15 mouse cellular contexts compared by ENCODE assay signal in the genomic region with DNA sequence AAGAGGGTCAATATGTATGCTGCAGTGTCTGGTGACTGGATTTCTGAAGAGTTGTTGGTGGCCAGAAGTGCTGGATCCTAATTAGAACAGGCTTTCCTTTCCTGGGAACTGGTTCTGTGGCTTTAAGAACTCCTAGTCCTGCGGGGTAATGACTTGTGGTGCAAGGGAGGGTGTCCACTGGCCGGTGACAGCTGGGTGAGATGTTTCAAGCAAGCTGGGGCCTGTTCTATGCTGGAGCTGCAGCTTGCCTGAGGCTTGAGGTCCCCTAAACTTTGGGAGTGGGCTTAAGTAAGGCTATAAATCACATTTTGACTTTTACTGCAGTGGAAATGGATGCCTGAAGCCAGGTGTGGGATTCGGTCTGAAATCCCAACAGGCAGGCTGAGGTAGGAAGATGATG. TPM values are rescaled to one million over a fixed set of nuclear protein-coding genes. Genes with fewer than 3 reads are reported as not detected.
DNase-seq lines count a peak whose midpoint lies in the region; ATAC-seq and TF ChIP-seq lines count a peak whose summit lies in the region.
"Had no signal": no experiment of that assay in that cellular context is flagged by ENCODE, and none has a peak within 500 bp of the region (broad histone marks: within the 10 kb centered on the region; RNA-seq: fewer than 3 reads in every experiment).

No protein-coding gene starts in this region.

- H3K9me3 ChIP-seq in heart, embryonic 12.5 days (replicated peaks), result no peaks in the 10 kb centered on the region
- no peaks in the 10 kb centered on the region for H3K9me3 ChIP-seq in hindbrain, embryonic 14.5 days (ENCODE audit: control insufficient read depth, low read length)
- H3K9me3 ChIP-seq: hindbrain, embryonic 12.5 days; megakaryocyte, embryonic 14.5 days had no signal

- no peak overlapping the region for H3ac ChIP-seq in myocyte (ENCODE audit: control insufficient read depth, insufficient read length)

- peaks cover 6% of the 10 kb centered on the region for H3K27me3 ChIP-seq in liver, adult 2 months (ENCODE audit: control insufficient read depth, insufficient read depth, low read length)
- no peaks in the 10 kb centered on the region for H3K27me3 ChIP-seq in heart, embryonic 12.5 days (replicated peaks)
- H3K27me3 ChIP-seq in myocyte (ENCODE audit: control insufficient read depth, insufficient read depth, insufficient read length), result no peaks in the 10 kb centered on the region
- H3K27me3 ChIP-seq in hindbrain, embryonic 14.5 days (ENCODE audit: control insufficient read depth, insufficient read depth, low read length), result no peaks in the 10 kb centered on the region
- H3K27me3 ChIP-seq: CH12.LX; hindbrain, embryonic 12.5 days had no signal

- WGBS in liver, adult 2 months, result 47% methylated on average over 3 of the region's 3 CpGs
- 47% methylated on average over 3 of the region's 3 CpGs for WGBS in heart, embryonic 12.5 days
- WGBS in hindbrain, embryonic 14.5 days, result 73% methylated on average over 3 of the region's 3 CpGs

- H3K9ac ChIP-seq in liver, adult 2 months (ENCODE audit: low read depth, low read length), result no peak overlapping the region
- no peak overlapping the region for H3K9ac ChIP-seq in heart, embryonic 12.5 days
- no peak overlapping the region for H3K9ac ChIP-seq in hindbrain, embryonic 14.5 days
- H3K9ac ChIP-seq: hindbrain, embryonic 12.5 days had no signal

- TF ChIP-seq POLR2A in liver, adult 2 months (IDR thresholded peaks at IDR 0.05; ENCODE audit: extremely low read depth, insufficient read depth, low read length), result no peak
- TF ChIP-seq POLR2A in myocyte (IDR thresholded peaks at IDR 0.05; ENCODE audit: insufficient read length, low read depth), result no peak

- H3K79me2 ChIP-seq in liver, adult 2 months (ENCODE audit: control insufficient read depth, insufficient read depth, low read length), result no peaks in the 10 kb centered on the region
- no peaks in the 10 kb centered on the region for H3K79me2 ChIP-seq in myocyte (ENCODE audit: control insufficient read depth, insufficient read depth)

- H3K4me2 ChIP-seq in heart, embryonic 12.5 days, result no peak overlapping the region
- no peak overlapping the region for H3K4me2 ChIP-seq in myocyte (ENCODE audit: low read depth)
- no peak overlapping the region for H3K4me2 ChIP-seq in hindbrain, embryonic 14.5 days (replicated peaks)
- H3K4me2 ChIP-seq: hindbrain, embryonic 12.5 days had no signal

- peak; percentile 48 for DNase-seq in liver, adult 2 months (ENCODE audit: extremely low read depth, low read depth, low spot score)
- no peak for DNase-seq in liver
- DNase-seq in kidney, postnatal 4 days, result peak; percentile 48 to 69
- DNase-seq in hindbrain, embryonic 14.5 days (ENCODE audit: low spot score), result no peak
- DNase-seq in frontal cortex, postnatal 10 days (ENCODE audit: low spot score in 2 of 2), result no peak
- DNase-seq in thymus, postnatal 10 days (ENCODE audit: low spot score in 2 of 2), result no peak
- DNase-seq: thymus, postnatal 14 days had no signal

- H3K36me3 ChIP-seq in liver, adult 2 months (ENCODE audit: control insufficient read depth, insufficient read depth, low read length), result no peaks in the 10 kb centered on the region
- peaks cover 77% of the 10 kb centered on the region for H3K36me3 ChIP-seq in heart, embryonic 12.5 days
- peaks cover 37% of the 10 kb centered on the region for H3K36me3 ChIP-seq in myocyte (ENCODE audit: control insufficient read depth, insufficient read depth)
- H3K36me3 ChIP-seq in hindbrain, embryonic 14.5 days (replicated peaks; ENCODE audit: control insufficient read depth, insufficient read depth), result no peaks in the 10 kb centered on the region
- H3K36me3 ChIP-seq: hindbrain, embryonic 12.5 days had no signal

- H3K4me3 ChIP-seq in liver, adult 2 months (ENCODE audit: insufficient read depth, low read depth, low read length), result no peak overlapping the region
- no peak overlapping the region for H3K4me3 ChIP-seq in heart, embryonic 12.5 days
- H3K4me3 ChIP-seq in myocyte, result no peak overlapping the region
- H3K4me3 ChIP-seq in hindbrain, embryonic 14.5 days (replicated peaks; ENCODE audit: low read length), result no peak overlapping the region
- H3K4me3 ChIP-seq: hindbrain, embryonic 12.5 days; left cerebral cortex, adult 2 months; megakaryocyte, embryonic 14.5 days had no signal

- peaks cover 5% of the 10 kb centered on the region for H3K4me1 ChIP-seq in liver, adult 2 months (ENCODE audit: control insufficient read depth, insufficient read depth, low read length)
- peaks cover 65% of the 10 kb centered on the region for H3K4me1 ChIP-seq in heart, embryonic 12.5 days (replicated peaks)
- no peaks in the 10 kb centered on the region for H3K4me1 ChIP-seq in hindbrain, embryonic 14.5 days (replicated peaks; ENCODE audit: control insufficient read depth, insufficient read depth, low read length)
- H3K4me1 ChIP-seq: hindbrain, embryonic 12.5 days; megakaryocyte, embryonic 14.5 days had no signal

- no peak overlapping the region for H3K27ac ChIP-seq in liver, adult 2 months (replicated peaks; ENCODE audit: insufficient read depth, low read depth, low read length)
- peak overlapping the region; percentile 77 for H3K27ac ChIP-seq in heart, embryonic 12.5 days (ENCODE audit: poor library complexity, severe bottlenecking)
- no peak overlapping the region for H3K27ac ChIP-seq in hindbrain, embryonic 14.5 days
- H3K27ac ChIP-seq: hindbrain, embryonic 12.5 days; left cerebral cortex, adult 2 months had no signal

- TF ChIP-seq CTCF in liver, adult 2 months (IDR thresholded peaks at IDR 0.05; ENCODE audit: low read depth, low read length), result no peak

- ATAC-seq in heart, embryonic 12.5 days (ENCODE audit: insufficient number of reproducible peaks, low FRiP score), result no peak
- ATAC-seq in hindbrain, embryonic 14.5 days (ENCODE audit: low FRiP score), result no peak

TF ChIP-seq in myocyte, 11 proteins besides CTCF, POLR2A, EP300 and RAD21:
- TF ChIP-seq SRF (IDR thresholded peaks at IDR 0.05; ENCODE audit: control insufficient read depth, insufficient read length, low read depth) (no peak), CEBPB (IDR thresholded peaks at IDR 0.05; ENCODE audit: insufficient read depth, poor library complexity, severe bottlenecking) (no peak), REST (IDR thresholded peaks at IDR 0.05; ENCODE audit: insufficient read depth, insufficient read length) (no peak), MYOD1 (IDR thresholded peaks at IDR 0.05; ENCODE audit: control insufficient read depth in 1 of 3, insufficient read length in 2 of 3, low read depth in 2 of 3) (peak in 1 of 3 experiments; percentile 63), USF1 (IDR thresholded peaks at IDR 0.05; ENCODE audit: low read depth) (no peak), POLR2AphosphoS2 (IDR thresholded peaks at IDR 0.05; ENCODE audit: insufficient read length, low read depth) (no peak), TCF12 (IDR thresholded peaks at IDR 0.05; ENCODE audit: insufficient read depth, poor library complexity, severe bottlenecking) (no peak), MYOG (IDR thresholded peaks at IDR 0.05; ENCODE audit: control insufficient read depth in 1 of 3, insufficient read depth in 1 of 3, insufficient read length in 2 of 3, low read depth in 2 of 3) (peak in 2 of 3 experiments; percentile 52 to 69), MAX (IDR thresholded peaks at IDR 0.05; ENCODE audit: low read depth) (no peak)

RNA-seq across cellular contexts. Expression of a gene that starts 30.5 kb away (rescaled TPM):
- 7.3 TPM in 2 replicates for total RNA-seq in liver, adult 2 months (2014; rRNA removed)
- 2.7 and 2.8 TPM in 2 replicates for polyA plus RNA-seq in liver, adult 2 months (2012; rRNA removed)
- polyA plus RNA-seq in heart, embryonic 12.5 days (2016; fragmentation: Nextera tagmentation; extraction: Ambion mirVana), result 127 and 132 TPM in 2 replicates
- polyA plus RNA-seq in myocyte (2012; fragmentation: generic; extraction: Trizol), result 69.4 TPM
- 20.9 and 22.0 TPM in 2 replicates for polyA plus RNA-seq in hindbrain, embryonic 14.5 days (2014; fragmentation: Nextera tagmentation; extraction: Ambion mirVana)

RNA-seq across cellular contexts. Expression of a gene that starts 54.9 kb away (rescaled TPM):
- total RNA-seq in liver, adult 2 months (2014; rRNA removed), result not detected in 2 replicates
- polyA plus RNA-seq in liver, adult 2 months (2012; rRNA removed), result not detected in 2 replicates
- not detected in 2 replicates for polyA plus RNA-seq in heart, embryonic 12.5 days (2016; fragmentation: Nextera tagmentation; extraction: Ambion mirVana)
- not detected for polyA plus RNA-seq in myocyte (2012; fragmentation: generic; extraction: Trizol)
- not detected in 2 replicates for polyA plus RNA-seq in hindbrain, embryonic 14.5 days (2014; fragmentation: Nextera tagmentation; extraction: Ambion mirVana)
- total RNA-seq: CH12.LX; left cerebral cortex, adult 2 months had no signal
- polyA plus RNA-seq: embryonic facial prominence, embryonic 14.5 days; hindbrain, embryonic 12.5 days; neural tube, embryonic 14.5 days had no signal

RNA-seq across cellular contexts. Expression of a gene that starts 55.7 kb away (rescaled TPM):
- 93.6 and 117 TPM in 2 replicates for total RNA-seq in liver, adult 2 months (2014; rRNA removed)
- polyA plus RNA-seq in liver, adult 2 months (2012; rRNA removed), result 17.4 and 19.8 TPM in 2 replicates
- polyA plus RNA-seq in heart, embryonic 12.5 days (2016; fragmentation: Nextera tagmentation; extraction: Ambion mirVana), result 235 and 238 TPM in 2 replicates
- 60.9 TPM for polyA plus RNA-seq in myocyte (2012; fragmentation: generic; extraction: Trizol)
- polyA plus RNA-seq in hindbrain, embryonic 14.5 days (2014; fragmentation: Nextera tagmentation; extraction: Ambion mirVana), result 125 and 138 TPM in 2 replicates

Comparison
In these comparisons a context has a peak if more than half of its experiments do, and no peak if none do; other contexts are left out.
1. DNase-seq: peak in liver, adult 2 months (single experiment) and kidney, postnatal 4 days (2 of 2); none in liver (single experiment), hindbrain, embryonic 14.5 days (single experiment), frontal cortex, postnatal 10 days (0 of 2) and thymus, postnatal 10 days (0 of 2).